Mouse (Mus musculus) embryo, embryonic 10 days (tissue): Measurements from ENCODE around the gene Plk5.
A peak's percentile ranks its signal among the peaks of the same experiment; 100 is the strongest.

ENCODE experiments used
- DNase-seq: peaks from one replicate; pipeline ENCODE4 v3.0.0-alpha.2; 2015; ENCODE audit warnings: low spot score

The Plk5 gene

DNA sequence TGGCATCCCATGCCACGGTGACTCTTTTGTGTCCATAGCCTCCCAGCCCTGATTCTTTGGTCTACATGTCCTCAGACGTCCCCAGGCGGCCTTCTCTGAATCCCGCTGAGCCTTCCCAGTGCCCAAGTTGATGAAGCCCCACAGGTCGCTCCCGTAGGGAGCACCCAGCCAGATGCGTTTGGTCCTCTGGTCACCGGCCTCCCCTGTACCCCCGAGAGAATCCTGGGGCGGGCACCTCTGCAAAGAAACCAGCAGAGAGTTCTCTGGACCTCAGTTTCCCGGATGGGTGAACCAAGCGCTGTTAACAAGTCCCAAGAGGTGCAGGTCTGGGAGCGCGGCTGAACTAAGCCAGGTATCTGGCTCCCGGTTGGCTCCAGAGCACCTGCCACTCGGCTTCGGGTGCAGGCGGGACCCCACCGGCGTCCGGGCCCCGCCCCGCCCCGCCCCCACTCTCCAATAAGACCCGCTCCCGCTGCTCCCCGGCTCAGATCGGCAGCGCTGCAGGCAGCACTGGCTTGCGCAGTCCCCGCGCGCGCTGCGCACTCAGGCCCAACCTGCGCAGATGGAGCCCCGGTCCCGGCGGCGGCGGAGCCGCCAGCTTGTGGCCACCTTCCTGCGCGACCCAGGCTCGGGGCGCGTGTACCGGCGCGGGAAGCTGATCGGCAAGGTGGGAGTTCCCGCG, at the start of gene Plk5:
Plk5 (plus strand) TSS at position 459 of the 682 bp plus-strand sequence.
- DNase-seq: no peak

GRCm38 (mm10) chr10:80311560-80311959, 44.7 kb upstream of the Plk5 start:
- no peak for DNase-seq

- no peak for DNase-seq
These were observed 43.4 kb upstream of the Plk5 start for GRCm38 (mm10) chr10:80312586-80313504.

DNA sequence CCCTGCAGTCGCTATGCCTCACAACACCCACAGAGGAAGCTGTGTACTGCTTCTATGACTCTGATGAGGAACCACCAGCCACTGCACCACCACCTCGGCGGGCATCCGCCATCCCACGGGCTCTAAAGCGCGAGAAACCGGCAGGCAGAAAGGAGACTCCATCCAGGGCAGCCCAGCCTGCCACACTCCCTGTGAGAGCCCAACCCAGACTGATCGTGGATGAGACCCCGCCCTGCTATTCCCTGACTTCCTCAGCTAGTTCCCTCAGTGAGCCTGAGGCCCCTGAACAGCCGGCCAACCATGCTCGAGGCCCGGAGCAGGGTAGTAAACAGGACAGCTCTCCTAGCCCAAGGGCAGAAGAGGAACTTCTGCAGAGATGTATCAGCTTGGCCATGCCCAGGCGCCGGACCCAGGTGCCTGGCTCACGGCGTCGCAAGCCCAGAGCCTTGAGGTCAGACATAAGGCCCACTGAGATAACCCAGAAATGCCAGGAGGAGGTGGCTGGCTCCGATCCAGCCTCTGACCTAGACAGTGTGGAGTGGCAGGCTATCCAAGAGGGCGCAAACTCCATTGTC, 42.5 kb upstream of the Plk5 start:
- DNase-seq: no peak

DNA sequence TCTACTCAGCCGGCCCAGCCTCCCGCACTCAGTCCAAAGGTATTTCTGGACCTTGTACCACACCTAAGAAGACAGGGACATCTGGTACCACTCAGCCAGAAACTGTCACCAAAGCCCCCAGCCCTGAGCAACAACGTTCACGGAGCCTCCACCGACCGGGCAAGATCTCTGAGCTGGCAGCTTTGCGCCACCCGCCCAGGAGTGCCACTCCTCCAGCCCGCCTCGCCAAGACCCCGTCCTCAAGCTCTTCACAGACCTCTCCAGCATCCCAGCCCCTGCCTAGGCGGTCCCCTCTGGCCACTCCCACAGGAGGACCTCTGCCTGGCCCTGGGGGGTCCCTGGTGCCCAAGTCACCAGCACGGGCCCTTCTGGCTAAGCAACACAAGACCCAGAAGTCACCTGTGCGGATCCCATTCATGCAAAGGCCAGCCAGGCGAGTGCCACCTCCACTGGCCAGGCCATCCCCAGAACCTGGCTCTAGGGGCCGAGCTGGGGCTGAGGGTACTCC, 41.7 kb upstream of the Plk5 start:
- no peak for DNase-seq

GRCm38 (mm10) chr10:80315315-80315714, 40.9 kb upstream of the Plk5 start:
- no peak for DNase-seq

- DNase-seq: no peak
These were observed 39.9 kb upstream of the Plk5 start for GRCm38 (mm10) chr10:80316359-80316781.

- no peak for DNase-seq
These were observed 39.2 kb upstream of the Plk5 start for GRCm38 (mm10) chr10:80317011-80317410.

- peak; percentile 96 for DNase-seq
These were observed 35.9 kb upstream of the Plk5 start, which contains the start of gene 2310011J03Rik for GRCm38 (mm10) chr10:80320340-80320760. Gene 2310011J03Rik, minus strand, starts transcription at chr10:80320537.

DNA sequence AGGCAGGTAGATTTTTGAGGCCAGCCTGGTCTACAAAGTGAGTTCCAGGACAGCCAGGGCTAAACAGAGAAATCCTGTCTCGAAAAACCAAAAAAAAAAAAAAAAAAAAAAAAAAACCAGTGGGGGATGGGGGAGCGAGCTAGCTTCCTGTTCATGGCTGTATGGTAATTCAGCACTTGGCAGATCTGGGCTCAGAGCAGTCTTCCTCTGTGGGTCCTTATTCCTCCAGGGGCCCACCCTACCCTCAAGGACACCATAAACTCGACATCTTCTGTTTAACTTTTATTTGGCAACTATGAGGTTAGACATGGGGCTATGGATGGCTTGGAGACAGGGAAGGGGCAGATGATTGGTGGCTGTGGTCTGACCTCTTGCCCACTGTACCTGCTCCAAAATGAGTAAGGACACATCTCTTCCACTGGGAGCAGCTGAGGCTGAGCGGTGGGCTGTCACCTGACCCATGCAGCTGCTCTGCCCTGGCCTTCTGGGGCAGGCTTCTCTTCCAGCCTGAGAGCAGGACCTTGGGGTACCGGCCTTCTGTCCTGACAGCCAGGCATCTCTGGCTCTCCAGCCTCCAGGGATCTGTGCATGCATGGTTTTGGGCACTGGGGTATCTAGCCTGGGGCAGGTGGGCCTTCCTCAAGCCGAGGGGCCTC, 35.1 kb upstream of the Plk5 start:
- no peak for DNase-seq

- DNase-seq: no peak
These were observed 34.3 kb upstream of the Plk5 start for GRCm38 (mm10) chr10:80321670-80322581.

- peak; percentile 60 for DNase-seq
These were observed 33.4 kb upstream of the Plk5 start for GRCm38 (mm10) chr10:80322811-80323211.

DNA sequence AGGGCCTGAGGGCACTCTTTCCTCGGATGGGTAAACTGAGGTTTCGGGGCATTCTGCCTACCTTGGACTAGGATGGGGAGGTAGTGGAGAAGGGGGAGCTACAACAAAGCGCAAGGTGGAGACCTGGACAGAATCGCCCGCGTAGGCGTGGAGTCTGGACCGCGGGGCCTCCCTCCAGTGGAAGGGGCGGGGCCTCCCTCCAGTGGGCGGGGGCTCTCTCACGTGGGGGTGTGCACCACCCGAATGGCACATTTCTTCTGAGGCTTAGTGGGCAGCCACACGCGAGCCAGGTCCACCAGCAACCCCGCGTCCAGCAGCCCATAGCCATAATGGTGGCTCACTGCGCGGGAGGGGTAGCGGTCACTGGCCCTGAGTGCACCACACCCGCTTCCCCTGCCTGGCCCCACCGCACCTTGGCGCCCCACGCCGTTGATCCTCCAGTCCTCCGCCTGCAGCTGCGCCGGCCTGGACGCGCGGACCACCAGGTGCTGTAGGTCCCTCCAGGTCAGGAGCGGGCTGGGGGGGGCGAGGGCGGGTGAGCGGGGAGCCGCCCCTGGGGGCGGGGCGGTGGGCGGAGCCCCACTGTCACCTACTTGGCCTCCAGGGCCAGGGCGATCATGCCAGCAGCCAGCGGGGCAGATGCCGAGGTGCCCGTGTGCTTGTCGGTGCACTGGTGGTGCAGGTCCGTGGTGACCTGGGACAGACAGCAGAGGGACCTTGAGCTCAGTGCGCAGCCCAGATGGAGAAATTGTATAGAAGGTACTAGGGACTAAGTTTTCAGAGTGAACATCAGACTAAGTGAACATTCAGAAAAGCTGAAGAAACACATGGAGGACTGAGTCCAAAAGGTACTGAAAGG, 32.8 kb upstream of the Plk5 start:
- DNase-seq: peak; percentile 46

- DNase-seq: no peak
These were observed 31.9 kb upstream of the Plk5 start for GRCm38 (mm10) chr10:80324120-80325037.

- DNase-seq: no peak
These were observed 31.2 kb upstream of the Plk5 start for GRCm38 (mm10) chr10:80325045-80325444.

GRCm38 (mm10) chr10:80329273-80330081, 26.8 kb upstream of the Plk5 start, which contains the start of the genes Pcsk4 and Reep6:
Gene Pcsk4, minus strand, starts transcription at chr10:80329498.
Gene Reep6, plus strand, starts transcription at chr10:80329953.
- peak; percentile 96 for DNase-seq

DNA sequence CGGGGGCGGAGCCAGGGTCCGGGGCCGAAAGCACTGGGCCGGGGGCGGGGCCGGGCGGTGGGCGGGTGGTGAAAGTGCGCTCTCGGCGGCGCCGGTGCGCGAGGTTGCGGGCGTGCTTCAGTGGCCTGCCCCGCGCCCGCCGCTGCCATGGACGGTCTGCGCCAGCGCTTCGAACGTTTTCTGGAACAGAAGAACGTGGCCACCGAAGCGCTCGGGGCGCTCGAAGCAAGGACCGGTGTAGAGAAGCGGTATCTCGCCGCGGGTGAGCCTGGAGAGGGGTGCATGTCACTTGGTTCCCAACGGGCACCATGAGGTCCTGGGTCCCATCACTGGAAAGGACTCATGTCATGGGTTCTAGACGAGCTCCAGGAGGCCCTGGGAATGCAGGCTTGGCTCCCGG, 26.2 kb upstream of the Plk5 start:
- no peak for DNase-seq

DNA sequence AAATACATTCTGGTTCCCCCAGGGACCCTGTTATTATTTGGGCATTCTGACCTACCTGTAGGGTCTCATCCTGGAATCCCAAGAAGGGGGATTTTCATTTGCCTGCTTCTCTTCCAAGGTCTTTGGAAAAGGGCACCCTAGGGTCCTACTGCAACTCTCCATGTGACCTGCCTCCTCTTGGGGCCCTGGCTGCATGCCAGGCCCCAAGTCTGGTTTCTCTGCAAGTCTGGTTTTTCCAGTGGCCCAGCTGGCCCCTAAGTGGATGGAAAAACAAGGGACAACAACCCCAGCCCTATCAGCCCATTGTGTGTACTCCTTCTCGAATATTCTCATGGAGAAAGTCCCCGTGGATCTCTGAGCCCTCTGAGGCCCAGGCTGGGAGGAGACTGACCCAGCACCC, 25.4 kb upstream of the Plk5 start:
- DNase-seq: no peak
